Mouse (Mus musculus) embryo, embryonic 10.5 days (tissue): ENCODE data around the gene Magi2.

Experiments
- DNase-seq: peaks from one replicate; pipeline ENCODE4 v3.0.0-alpha.2; 2015; ENCODE audit warnings: low spot score

Magi2 gene

GRCm38 (mm10) chr5:19747631-19748030 is 520.8 kb downstream of the Magi2 start:
- DNase-seq = peak; percentile 24

GRCm38 (mm10) chr5:19779224-19779623 is 552.4 kb downstream of the Magi2 start:
- DNase-seq = no peak

- peak; percentile 3 for DNase-seq
These were observed 553.2 kb downstream of the Magi2 start for GRCm38 (mm10) chr5:19780076-19780475.

GRCm38 (mm10) chr5:19785320-19785719 is 558.5 kb downstream of the Magi2 start:
- DNase-seq = no peak

- DNase-seq = peak; percentile 24
These were observed 560.8 kb downstream of the Magi2 start for GRCm38 (mm10) chr5:19787522-19788144.

DNA sequence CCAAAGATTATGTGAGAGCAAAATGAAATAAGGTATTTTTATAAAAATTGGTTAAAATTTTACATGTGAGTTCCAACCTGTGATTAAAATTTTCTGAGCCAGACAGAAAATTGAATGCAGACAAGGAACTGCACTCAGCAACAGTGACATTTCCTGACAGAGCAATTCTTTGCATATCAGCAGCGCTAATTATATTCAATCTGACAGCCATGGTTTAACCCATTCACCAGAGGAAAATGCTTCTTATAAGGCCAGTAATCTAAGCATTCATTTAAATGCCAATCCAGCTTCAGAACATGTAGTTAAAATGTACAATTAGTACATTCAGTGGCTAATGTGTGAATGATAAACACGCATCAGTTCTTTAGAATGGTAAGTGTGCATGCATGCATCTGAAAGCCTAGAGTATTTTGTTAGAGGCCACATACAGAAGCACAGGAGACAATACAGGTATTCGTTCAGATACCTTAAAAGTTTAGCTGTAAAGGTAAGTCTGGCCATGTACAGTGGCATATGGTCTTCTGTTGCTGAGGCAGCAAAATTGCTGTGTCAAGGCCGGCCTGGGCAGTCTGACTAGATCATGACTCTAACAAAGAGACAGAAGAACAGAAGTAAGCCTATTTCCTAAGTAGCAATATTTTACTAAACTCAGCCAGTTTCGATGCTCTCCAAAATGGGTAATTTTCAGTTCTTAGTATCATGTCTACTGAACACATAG is 576.4 kb downstream of the Magi2 start:
- no peak for DNase-seq

DNA sequence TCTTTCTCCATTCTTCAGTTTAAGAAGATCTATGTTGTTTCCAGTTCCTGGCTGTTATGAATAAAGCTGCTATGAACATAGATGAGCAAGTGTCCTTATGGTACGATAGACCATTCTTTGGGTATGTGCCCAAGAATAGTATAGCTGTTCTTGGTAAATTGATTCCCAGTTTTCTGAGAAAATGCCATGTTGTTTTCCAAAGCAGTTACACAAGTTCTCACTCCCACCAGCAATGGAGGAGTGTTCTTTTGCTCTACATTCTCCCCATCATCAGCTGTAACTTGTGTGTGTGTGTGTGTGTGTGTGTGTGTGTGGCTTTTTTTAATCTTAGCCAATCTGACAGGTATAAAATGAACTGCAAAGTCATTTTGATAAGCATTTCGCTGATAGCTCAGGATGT is 595.7 kb downstream of the Magi2 start:
- DNase-seq = no peak

DNA sequence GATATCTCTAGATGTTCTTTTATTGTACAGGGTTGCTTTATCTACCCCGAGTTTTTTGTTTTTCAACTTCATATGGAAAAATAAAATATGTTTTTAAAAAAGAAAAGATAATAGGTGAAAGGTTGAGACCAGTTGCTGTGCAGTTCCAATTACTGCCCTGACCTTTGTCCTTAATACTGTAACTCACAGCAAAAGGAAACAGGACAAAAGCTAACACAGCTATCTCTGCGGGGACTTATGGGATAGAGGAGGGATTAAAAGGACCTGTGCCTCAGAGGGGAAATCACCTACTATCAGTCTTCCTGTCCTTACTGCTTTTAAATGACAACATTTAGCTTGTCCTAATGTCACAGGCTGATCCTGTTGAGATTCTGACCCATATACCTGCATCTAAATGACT is 599.1 kb downstream of the Magi2 start:
- no peak for DNase-seq

DNA sequence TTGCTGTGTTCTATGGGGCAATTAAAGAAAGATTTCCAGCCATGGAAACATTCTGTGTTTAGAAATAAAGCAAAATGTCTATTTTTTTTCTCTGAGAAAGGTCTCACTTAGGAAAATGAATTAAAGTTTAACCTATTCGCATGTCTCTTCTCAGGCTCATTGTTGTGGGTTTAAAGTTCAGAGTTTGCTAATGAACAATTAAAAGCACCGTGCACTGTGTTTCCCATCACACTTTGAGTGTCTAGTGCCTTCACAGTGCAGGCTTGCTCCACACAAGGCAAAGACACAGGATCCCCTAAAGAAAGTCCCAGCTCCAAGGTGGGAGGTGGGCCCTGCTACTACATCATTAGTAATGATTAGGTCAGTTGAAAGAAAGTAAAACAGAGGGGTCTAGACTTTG is 602.5 kb downstream of the Magi2 start:
- no peak for DNase-seq

- no peak for DNase-seq
These were observed 636.0 kb downstream of the Magi2 start for GRCm38 (mm10) chr5:19862854-19863253.

DNA sequence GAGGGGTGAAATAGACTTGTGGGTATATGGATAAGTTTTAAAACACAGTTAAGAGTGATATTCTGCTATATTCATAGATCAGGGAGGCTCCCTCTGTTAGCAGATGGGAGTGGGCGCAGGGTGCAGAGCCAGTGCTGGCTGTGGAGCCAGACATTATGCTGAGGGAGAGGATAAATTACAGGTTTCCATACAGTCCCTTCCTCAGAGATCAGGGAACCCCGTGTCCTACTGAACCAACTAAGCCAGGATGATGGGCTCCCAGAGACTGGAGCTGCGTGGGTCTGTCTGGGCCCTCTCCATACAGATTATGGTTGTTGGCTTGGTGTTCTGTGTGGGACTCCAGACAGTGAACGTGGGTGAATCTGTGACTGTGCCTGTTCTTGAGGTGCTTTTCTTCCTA is 643.6 kb downstream of the Magi2 start:
- no peak for DNase-seq

GRCm38 (mm10) chr5:19891693-19892092 is 664.9 kb downstream of the Magi2 start:
- no peak for DNase-seq

GRCm38 (mm10) chr5:19895893-19896292 is 669.1 kb downstream of the Magi2 start:
- no peak for DNase-seq

DNA sequence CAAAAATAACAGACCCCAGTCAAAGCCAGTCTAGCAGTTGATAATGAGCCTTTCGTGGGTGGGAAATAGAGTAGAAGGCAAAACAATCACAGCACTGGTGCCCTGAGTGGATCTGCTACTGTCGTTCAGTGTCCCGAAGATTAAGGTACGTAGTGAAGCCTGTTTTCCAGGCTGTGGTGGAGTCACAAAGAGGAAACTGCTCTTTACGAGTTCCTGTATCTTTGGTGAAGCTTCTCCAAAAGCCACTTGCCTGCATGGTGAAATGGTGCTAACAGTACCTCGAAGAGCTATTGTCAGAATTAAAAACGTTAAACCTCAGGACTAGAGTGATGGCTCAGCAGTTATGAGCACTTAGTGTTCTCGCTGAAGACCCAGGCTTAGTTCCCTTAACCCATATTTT is 674.8 kb downstream of the Magi2 start:
- no peak for DNase-seq

GRCm38 (mm10) chr5:19906636-19907035 is 679.8 kb downstream of the Magi2 start:
- DNase-seq = no peak

GRCm38 (mm10) chr5:19907381-19907982 is 680.6 kb downstream of the Magi2 start:
- peak; percentile 47 for DNase-seq

- DNase-seq = peak; percentile 57
These were observed 681.3 kb downstream of the Magi2 start for GRCm38 (mm10) chr5:19907983-19908705.

DNA sequence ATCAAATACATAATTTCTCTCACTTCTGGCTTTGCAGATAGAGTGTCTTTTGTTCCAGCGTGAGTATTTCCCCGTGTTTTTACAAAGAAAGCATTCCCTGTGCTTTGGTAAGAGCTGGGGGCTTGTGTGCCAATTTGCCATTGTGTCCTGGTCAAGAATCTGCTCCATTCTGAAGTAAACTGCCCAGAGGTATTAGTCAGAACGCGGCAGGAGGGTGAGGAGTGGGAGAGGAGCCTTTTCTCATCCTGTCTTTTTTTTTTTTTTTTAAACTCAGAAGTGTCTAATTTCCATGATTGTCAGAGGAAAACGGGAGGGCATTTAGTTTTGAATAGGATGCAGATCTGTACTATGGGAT is 681.8 kb downstream of the Magi2 start:
- DNase-seq = no peak

DNA sequence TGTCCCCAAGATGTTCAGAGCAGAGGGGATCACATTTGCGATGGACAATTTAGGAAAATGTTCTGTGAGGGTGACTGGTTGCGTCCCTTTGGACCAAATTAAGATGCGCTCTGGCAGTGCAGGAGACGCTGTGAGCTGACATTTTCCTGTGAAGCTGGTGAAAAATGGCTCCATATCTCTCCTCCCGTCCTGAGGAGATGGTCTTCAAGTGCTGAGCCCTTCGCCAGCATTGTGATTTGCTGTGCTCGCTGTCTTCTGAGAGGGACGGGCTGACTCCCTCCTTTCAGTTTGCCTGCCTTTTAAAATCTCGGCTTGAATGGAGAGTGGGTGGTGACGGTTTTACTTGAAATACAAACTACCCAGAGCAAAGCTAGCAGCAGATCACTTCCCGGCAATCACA is 682.2 kb downstream of the Magi2 start:
- peak; percentile 37 for DNase-seq

- no peak for DNase-seq
These were observed 682.8 kb downstream of the Magi2 start for GRCm38 (mm10) chr5:19909664-19910063.

DNA sequence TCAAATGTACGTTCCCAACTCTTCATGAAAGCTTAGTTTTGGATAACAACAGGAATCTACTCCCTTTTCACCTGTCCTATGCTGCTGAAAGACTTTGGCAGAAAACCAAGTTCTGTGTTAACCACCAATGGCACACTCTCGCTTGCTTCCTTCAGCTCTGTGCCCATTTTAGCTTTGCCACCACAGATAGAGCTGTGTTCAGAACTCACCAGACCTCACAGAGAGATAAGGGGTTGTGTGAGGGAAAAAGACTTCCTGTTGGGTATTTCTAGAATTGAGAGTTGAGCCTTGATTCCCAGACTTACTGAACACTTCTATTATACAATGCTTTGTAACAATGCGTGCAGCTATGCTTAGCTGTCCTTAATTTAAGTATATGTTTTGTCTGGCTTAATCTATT is 705.3 kb downstream of the Magi2 start:
- DNase-seq = no peak

DNA sequence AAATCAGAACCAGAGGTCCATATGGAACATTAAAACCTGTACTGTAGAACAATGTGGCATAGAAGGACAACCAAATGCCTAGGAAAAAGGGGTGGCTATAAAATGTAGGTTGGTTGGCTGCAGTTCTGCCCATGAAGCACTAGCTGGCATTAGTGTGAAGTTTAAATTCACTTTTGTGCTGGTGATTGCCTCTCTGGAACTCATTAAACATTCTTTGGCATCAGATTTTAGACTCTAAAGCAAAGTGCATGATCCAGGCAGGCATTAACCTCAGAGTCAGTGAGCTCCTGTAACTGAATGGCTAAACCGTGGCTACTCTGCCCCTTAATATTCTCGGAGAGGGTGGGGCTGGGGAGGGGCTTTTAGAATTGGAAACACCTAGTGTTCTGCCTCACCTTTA is 706.4 kb downstream of the Magi2 start:
- no peak for DNase-seq

GRCm38 (mm10) chr5:19951102-19951501 is 724.3 kb downstream of the Magi2 start:
- no peak for DNase-seq
